Mouse (Mus musculus) CH12.LX (cell line): ENCODE data around the gene Slc16a3.

Source experiments
- BHLHE40 ChIP-seq: IDR thresholded peaks from 2 replicates; pipeline ENCODE4 v1.6.1; 2011; ENCODE audit warnings: mild to moderate bottlenecking, low read depth, low read length, improper control_type of control experiment
- CHD1 ChIP-seq: IDR thresholded peaks from 2 replicates; pipeline ENCODE4 v1.6.1; 2012; ENCODE audit warnings: low read depth, low read length, improper control_type of control experiment, inconsistent platforms
- HCFC1 ChIP-seq: IDR thresholded peaks from 2 replicates; pipeline ENCODE4 v1.6.1; 2012; ENCODE audit warnings: low read depth, mild to moderate bottlenecking, inconsistent platforms, low read length, improper control_type of control experiment
- KAT2A ChIP-seq: IDR thresholded peaks from 2 replicates; pipeline ENCODE4 v1.6.1; 2012; ENCODE audit warnings: low read length, improper control_type of control experiment, inconsistent platforms; ENCODE audit not compliant: insufficient replicate concordance
- POLR2A ChIP-seq: IDR thresholded peaks from 2 replicates; pipeline ENCODE4 v1.6.1; 2011; ENCODE audit warnings: low read depth, mild to moderate bottlenecking, improper control_type of control experiment, low read length
- ZMIZ1 ChIP-seq: IDR thresholded peaks from 2 replicates; pipeline ENCODE4 v1.6.1; 2012; ENCODE audit warnings: low read depth, mild to moderate bottlenecking, inconsistent platforms, low read length, improper control_type of control experiment

GRCm38 (mm10) chr11:120989523-120989922 lies 41.2 kb downstream of the Slc16a3 start:
- TF ChIP-seq BHLHE40 = no peak
- TF ChIP-seq POLR2A = no peak
- TF ChIP-seq KAT2A = no peak
- TF ChIP-seq CHD1 = no peak
- TF ChIP-seq HCFC1 = no peak
- TF ChIP-seq ZMIZ1 = no peak
